Mouse (Mus musculus): ENCODE data around the gene Tex35.

GRCm38 (mm10) chr1:157049886-157050285, 58.6 kb downstream of the Tex35 start:
- no peak for TF ChIP-seq CTCF (IDR thresholded peaks at IDR 0.05; ENCODE audit: borderline replicate concordance, extremely low read depth, insufficient read depth, insufficient read length)
- no peak for TF ChIP-seq POLR2A (IDR thresholded peaks at IDR 0.05; ENCODE audit: borderline replicate concordance, extremely low read depth, insufficient read depth, insufficient read length, poor library complexity, severe bottlenecking)
